Mouse (Mus musculus): ENCODE data around the gene Ifnl3.
A peak's percentile ranks its signal among the peaks of the same experiment; 100 is the strongest.
"Not testable (repeated sequence)": the region's sequence is repeated elsewhere in the genome, so short reads cannot be mapped to it uniquely, and the experiment has no call there.

Ifnl3 gene

DNA sequence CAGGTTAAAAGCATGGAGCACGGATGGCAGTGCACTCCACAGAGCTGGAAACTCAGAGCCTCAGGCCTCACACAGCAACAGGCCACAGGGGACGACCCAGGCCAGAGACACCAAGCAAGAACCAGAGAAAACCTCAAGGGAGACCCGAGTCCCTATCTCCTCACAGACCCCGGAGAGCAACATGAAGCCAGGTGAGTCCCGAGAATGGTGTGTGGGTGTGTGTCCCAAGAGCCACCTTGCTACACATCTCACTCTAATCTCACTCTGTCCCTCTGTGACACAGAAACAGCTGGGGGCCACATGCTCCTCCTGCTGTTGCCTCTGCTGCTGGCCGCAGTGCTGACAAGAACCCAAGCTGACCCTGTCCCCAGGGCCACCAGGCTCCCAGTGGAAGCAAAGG, at the start of gene Ifnl3:
Gene Ifnl3 (plus strand): TSS at position 301 of the 400 bp plus-strand sequence.
- not testable (repeated sequence) for DNase-seq (ENCODE audit: low spot score)

- DNase-seq (ENCODE audit: low spot score): no peak
These were observed 46.4 kb upstream of the Ifnl3 start for GRCm38 (mm10) chr7:28476191-28476590.

GRCm38 (mm10) chr7:28477363-28477762, 45.3 kb upstream of the Ifnl3 start:
- no peak for DNase-seq (ENCODE audit: low spot score)

GRCm38 (mm10) chr7:28478854-28479253, 43.8 kb upstream of the Ifnl3 start:
- DNase-seq (ENCODE audit: low spot score): no peak

DNA sequence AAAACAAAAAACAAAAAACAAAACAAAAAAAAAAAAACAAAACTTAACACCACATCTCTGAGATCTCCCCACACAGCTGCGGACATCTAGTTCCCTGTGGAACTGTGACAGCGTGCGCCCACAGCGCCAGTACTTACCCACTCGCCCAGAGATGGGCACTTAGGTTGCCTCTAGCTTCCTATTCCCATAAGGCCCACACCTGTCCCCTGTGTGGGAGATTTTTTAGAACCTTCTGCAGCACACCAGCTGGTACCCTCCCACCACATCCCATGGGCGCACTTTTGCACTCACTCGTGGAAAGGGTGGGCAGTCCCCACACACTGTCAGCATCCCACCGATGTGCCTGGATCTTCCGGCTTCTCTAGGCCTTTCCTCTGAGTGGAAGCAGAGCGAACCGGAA, 39.8 kb upstream of the Ifnl3 start:
- no peak for DNase-seq (ENCODE audit: low spot score)

DNA sequence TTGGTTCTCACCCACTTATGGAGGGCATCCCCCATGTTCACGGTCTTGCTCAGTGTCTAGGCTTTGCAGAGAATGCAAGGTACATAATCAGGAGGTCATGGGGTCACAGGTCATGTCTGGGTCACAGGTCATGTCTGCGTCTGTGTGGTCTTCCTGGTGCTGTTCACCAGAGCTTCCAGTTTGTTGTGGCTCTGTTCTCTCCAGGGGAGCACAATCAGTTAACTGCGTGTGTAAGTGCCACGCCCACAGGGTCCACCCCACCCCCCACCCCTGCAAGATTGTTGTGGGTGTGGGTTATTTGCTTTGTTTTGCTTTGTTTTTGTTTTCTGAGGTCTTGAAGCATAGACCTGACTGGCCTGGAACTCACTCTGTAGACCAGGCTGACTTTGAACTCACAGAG, 38.4 kb upstream of the Ifnl3 start:
- DNase-seq (ENCODE audit: low spot score): no peak

- DNase-seq (ENCODE audit: low spot score): no peak
These were observed 34.6 kb upstream of the Ifnl3 start for GRCm38 (mm10) chr7:28488030-28488491.

- peak; percentile 51 for DNase-seq (ENCODE audit: low spot score)
These were observed 32.2 kb upstream of the Ifnl3 start for GRCm38 (mm10) chr7:28490410-28490809.

GRCm38 (mm10) chr7:28490903-28491302, 31.7 kb upstream of the Ifnl3 start:
- no peak for DNase-seq (ENCODE audit: low spot score)

- no peak for DNase-seq (ENCODE audit: low spot score)
These were observed 30.3 kb upstream of the Ifnl3 start for GRCm38 (mm10) chr7:28492310-28492709.

DNA sequence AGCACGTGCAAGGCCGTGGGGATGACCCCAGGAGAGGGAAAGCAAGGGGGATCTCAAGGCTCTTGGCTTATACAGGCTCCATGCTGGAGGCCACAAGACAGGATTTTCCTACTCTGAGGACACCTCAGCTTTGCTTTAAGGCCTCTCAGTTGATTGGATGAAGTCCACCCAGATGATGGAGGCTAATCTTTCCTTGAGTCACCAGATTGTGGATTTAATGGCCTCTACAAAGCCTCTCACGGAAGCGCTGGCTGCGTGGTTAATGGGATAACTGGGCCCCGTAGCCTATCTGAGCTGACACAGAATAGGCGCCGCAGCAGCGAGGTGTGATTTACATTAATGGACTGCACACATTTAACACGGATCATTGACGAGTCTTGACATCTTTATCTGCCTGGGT, 27.2 kb upstream of the Ifnl3 start:
- no peak for DNase-seq (ENCODE audit: low spot score)

DNA sequence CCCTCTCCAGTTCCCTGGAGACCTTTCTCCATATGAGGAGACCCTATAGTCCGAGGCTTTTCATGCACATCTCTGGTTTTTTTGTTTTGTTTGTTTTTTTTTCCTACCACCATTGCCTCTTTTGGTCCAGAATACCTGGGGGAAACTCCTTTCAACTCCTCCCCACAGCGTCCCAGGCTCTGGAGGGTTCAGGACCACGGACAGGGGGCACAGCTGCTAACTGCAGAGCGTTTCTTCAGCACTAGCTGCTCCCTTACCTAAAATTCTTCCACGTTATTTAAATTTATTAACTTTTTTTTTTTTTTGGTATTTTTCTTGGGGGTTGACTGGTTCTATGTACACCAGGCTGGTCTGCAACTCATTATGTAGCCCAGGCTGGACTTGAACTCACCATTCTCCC, 17.1 kb upstream of the Ifnl3 start:
- no peak for DNase-seq (ENCODE audit: low spot score)

- not testable (repeated sequence) for DNase-seq (ENCODE audit: low spot score)
These were observed 13.5 kb upstream of the Ifnl3 start for GRCm38 (mm10) chr7:28509121-28509520.

- DNase-seq (ENCODE audit: low spot score): not testable (repeated sequence)
These were observed 12.1 kb upstream of the Ifnl3 start, which contains the start of gene Ifnl2 for GRCm38 (mm10) chr7:28510405-28510974. Gene Ifnl2, minus strand, starts transcription at chr7:28510455.

DNA sequence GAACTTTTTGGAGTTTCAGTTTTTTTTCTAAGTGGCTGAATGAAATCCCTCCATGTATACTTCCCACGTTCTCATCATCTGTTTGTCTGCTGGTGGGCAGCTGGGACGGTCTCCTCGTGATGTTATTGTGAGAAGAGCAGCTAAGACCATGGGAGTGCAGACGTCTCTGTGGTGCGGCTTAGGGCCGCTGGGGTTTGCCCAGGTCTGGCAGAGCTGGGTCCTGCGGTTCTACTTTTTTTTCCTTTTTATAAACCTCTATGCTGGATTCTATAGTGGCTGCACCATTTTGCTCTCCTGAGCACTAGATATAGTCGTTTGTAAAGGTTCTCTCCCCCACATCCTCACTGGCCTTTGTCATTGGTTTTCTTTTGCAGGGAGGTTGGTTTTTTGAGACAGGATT, 11.2 kb upstream of the Ifnl3 start:
- no peak for DNase-seq (ENCODE audit: low spot score)

- DNase-seq (ENCODE audit: low spot score): peak; percentile 67
These were observed 5.5 kb downstream of the Ifnl3 start for GRCm38 (mm10) chr7:28527922-28528719.

GRCm38 (mm10) chr7:28532005-28532404, 9.4 kb downstream of the Ifnl3 start:
- DNase-seq (ENCODE audit: low spot score): no peak

DNA sequence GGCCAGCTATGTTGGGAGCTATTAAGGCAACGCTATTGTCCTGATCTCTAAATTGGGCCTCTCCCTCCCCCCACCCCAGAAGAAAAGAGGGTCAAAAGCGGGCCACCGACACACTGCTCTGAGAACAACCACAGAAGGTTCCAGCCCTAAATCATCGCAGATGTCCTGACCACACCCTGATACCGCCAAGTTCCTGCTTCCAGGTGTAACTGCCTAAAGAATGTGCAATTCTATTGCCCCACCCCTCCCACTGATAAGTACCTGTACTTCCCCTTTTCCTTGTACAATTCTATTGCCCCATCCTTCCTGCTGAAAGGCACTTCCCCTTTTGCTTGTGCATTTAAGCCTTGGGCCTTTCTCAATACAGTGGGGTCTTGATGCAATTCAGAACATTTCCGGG, 16.2 kb downstream of the Ifnl3 start:
- not testable (repeated sequence) for DNase-seq (ENCODE audit: low spot score)

DNA sequence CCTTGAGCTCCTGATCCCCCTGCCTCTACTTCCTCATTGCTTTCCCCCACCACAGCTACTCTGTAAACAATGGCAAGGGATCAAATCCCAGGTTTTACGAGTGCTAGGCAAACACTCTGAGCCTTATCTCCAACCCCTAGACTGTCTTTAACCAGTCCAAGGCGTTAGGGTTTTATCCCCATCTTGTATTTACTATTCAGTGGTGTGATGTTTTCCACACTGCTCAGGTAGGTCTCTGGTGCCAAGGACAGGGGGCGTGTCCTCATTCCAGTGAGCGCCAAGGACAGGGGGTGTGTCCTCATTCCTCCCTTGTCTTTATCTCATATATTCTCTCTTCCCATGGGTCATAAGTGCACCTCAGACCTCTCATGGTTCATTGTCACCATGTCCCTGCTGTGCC, 17.9 kb downstream of the Ifnl3 start, which contains the start of gene Sycn:
Gene Sycn (plus strand): TSS at position 360 of the 400 bp plus-strand sequence.
- no peak for DNase-seq (ENCODE audit: low spot score)

DNA sequence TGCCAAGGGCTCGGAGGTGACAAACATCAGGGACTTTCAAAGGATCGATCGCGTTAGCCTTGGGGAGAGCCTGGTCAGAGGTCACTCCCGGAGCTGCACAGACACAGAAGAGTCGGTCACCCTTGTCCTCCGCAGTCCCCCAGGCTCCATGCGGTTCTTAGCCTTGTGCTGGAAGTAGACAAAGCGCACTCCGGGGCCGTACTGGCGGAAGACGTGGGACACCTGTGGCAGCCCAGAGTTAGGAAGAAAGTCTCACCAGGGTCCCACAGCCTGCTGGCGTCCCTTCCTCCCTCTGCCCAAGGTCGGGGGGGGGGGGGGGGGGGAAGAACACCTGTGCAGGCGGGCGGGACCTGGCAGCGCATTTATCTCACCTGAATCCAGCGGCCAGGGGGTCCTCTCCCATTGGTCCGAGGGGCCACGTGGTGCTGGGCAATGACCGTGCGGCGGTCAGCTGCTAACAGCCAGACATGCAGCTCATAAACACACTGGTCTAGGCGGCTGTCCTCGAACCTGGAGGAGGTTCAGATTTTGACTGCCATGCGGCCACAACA, 21.5 kb downstream of the Ifnl3 start:
- DNase-seq (ENCODE audit: low spot score): no peak

DNA sequence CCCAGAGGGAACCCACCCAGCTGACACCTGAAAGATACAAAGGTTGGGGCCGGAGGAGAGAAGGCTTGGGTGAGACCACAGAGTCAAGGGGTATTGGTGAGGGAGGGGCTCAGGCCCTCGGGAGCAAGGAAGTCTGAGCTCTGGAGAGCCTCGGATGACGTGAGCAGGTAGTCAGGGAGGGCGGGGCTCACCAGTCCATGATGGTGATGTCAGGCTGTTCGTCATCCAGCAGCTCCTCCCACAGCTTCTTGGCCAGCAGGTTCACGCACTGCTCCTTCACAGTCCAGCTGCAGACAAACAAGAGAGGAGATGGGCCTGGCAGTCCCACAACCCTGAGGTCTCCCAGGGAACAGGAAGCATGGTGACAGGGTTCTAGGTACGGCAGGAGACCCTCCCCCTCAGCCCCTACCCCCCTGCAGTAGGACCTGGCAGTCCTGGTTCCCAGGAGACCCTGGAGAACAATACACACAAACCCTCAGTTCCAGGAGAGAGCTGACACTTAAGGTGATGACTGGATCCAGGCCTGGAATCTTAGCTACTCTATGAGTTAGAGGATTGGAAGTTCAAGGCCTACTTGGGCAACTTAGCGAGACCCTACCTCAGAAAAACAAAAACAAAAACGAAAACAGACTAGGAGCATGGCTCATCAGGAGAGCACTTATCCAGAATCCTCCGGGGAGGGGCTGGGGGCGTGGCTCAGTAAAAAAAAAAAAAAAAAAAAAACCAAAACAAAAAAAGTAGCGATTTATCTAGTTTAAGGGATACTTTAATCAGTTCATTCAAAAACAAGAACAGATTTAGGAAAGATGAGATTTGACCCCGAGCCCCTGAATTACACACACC, 22.6 kb downstream of the Ifnl3 start:
- DNase-seq (ENCODE audit: low spot score): no peak

DNA sequence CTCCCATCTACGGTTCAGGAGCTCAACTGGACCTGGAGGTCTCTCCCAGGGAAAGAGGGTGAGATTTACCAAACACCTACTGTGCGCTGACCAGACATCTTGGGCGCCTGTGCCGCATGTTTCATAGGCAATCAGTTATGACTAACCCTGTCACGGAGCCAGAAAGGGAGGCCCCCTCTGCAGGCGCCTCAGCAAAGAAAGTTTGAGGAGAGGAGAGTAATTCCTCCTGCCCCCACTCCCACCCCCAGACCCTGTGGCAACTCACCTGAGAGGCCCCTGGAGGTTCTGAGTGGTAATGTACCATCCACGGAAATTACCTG, 23.2 kb downstream of the Ifnl3 start:
- DNase-seq (ENCODE audit: low spot score): no peak
